Mouse (Mus musculus): ENCODE data around the gene Sept9.
"Not testable (repeated sequence)": the region's sequence is repeated elsewhere in the genome, so short reads cannot be mapped to it uniquely, and the experiment has no call there.

The Sept9 gene

DNA sequence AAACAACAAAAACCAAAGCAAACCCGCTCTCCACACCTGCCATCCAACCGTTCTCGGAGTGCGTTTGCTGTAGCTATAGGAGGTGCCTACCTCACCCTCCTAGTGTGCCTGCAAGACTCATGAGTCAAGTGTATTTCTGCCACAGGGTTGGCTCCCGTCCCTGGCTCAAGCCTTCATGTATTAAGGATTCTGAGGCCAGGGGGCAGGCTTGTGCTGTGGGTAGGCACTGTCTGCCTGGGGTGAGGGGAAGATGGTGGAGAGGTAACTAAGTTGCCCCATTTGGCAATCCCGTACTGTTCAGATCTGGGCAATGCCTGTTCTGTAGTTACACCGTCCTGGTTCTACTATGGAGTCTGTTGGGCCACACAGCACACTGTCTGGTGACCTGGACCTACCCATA lies 114.6 kb downstream of the Sept9 start:
- DNase-seq: no peak

DNA sequence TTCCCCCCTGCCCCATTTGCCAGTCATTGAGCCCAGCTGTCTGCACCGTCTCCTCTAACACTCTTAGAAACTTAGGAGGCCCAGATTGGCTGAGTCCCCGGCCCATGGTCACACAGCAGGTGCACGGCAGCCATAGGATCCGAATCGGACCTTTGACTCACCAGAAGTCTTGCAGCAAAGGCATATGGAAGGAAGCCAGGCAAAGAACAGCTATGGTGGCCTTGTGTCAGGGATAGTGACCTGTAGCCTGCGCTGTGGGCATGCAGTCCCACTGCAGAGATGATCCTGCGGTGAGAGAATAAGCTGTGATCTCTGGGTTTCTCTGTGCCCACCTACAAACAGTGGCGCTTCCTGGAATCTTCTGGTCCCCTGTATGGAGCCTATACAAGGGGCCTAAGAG lies 115.1 kb downstream of the Sept9 start:
- DNase-seq: no peak

DNA sequence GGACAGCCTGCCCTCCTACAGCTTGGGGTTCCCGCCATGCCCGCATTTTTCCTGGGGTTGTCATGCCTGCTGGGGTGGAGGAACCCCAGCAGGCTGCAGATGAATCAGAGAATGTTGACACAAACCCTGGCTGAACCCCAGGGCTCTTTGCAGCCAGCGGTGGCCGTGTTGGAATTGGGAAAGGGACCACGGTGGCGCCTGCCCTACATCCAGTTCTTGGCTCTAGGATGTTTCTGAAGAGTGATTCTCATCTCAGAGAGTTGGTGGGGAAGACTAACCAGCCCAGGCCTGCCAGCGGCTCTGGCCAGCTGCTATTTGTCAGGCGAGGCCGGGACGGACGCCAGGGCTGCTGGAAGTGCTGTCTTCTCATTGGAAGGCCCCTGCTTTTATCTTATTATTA lies 115.8 kb downstream of the Sept9 start:
- DNase-seq: no peak

DNA sequence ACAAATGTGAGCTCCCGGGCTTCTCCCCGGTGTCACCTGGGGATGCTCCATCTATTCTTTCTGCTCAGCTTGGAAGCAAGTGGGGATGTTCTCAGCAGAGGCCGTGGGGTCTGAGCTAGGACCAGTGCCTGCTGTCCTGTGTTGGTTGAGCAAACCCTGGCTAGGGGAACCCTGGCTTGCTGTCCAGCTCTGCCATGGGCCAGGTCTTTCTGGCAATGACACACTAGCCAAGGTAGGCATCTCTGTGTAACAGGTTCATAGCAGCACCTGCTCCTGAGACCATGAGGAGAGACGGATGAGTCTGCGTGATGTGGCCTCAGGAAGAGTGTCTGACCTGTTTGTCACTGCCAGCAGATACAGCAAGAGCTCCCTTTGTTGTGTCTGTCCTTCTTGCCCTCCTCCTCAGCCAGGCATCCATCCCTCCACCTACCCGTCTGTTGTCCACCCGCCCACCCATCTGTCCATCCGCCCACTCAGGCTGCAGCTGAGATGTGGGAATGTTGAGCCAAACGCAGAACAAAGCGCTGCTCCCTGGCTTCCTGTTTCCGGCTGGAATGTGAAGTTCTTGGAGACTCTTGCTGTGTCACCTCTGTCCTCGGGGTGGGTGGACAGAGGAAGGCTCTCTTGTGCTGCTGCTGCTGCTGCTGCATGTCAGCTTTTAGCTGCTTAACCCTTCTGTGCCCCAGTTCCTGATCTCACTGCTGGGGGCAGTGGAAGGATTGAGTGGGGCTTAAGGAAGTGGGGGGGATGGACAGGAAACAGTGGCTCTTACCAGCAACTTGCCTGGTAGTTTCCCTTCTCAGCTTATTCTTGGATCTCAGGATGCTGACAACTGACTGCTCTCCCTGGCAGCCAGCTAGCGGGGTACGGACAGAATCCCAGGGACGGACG lies 117.2 kb downstream of the Sept9 start:
- no peak for DNase-seq

DNA sequence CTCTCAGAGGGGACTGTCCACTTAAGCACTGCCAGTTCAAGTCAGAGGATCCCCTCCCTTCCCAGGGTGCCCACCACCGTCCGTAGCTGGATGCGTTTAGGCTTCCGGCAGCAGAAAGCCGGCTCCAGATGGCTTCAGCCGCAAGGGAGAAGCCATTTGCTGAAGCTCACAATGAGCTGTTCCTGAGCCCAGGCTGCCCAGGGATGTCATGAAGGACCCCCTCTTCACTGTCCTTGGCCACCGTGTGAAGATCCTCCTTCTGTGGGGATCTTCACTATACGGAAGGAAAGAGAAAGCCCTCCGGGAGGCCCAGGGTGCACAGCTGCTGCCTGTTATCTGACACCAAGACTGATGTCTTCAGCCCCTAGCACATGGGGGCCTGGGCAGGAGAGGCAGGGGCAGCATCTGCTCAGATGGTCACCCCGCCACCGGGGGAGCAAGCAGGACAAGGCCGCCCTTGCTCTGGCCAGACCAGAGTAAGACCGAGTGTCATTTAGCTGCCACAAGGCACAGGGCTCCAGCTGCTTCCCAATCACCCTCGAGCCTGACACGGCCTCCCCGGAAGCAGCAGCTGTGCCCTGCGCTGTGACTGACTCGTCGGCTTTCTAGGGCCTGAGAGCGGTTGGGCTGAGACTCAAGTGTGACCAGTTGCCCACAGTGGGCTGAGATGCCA lies 118.1 kb downstream of the Sept9 start:
- DNase-seq: peak; percentile 49

DNA sequence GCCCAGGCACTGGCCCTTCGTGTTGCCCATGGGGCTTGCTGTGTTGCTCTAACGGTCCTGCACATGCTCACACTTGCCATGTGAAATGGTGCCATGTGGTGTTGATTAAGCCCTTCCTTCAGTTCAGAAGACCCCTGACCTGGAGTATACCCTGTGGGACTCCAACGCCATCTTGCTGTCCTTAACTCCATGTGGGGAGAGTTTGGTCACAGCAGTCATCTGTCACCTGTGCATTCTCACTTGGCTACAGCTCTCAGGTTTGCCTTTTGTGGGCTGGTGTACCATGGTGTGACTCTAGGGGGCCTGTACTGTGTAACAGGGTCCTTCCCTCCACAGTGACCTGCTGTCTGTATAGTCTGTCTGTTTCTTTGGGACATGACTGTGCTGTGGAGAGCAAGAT lies 118.7 kb downstream of the Sept9 start:
- no peak for DNase-seq

DNA sequence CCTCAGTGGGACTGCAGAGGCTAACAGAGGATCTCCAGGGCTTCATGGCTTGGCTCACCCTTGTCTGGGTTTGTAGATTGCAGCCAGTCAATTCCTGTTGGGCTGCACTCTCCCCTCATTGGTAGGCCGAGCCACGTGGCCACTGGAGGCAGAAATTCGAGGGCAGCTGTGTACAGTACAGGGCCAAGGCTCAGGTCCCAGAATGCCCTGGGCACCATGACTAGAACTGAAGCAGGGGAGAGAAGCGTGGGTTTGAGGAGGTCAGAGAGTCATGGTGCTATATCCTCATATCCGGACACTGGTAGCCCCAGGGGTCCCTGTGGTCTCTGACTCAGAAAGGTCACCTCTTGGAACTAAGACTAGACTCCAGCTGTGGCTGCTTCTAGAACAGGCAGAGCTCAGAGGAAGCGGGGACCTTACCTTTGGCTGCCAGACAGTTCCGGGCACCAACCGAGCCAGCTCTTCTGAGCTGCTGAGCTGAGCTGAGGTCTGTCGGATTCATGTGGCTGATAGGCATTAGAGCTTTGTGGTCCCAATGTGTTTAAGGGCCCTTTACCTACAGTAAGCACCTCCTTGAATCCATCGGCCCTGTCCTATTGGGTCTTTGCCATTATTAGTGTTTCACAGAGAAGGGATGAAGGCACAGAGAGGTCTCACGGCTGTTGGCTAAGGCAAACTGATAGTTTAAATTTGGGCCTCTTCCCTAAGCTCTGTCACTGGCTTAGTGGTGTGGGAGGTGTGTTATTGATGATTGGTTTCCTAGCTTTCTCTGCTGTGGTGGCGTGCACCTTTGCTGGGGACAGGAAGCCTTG lies 119.5 kb downstream of the Sept9 start:
- DNase-seq: peak; percentile 55

DNA sequence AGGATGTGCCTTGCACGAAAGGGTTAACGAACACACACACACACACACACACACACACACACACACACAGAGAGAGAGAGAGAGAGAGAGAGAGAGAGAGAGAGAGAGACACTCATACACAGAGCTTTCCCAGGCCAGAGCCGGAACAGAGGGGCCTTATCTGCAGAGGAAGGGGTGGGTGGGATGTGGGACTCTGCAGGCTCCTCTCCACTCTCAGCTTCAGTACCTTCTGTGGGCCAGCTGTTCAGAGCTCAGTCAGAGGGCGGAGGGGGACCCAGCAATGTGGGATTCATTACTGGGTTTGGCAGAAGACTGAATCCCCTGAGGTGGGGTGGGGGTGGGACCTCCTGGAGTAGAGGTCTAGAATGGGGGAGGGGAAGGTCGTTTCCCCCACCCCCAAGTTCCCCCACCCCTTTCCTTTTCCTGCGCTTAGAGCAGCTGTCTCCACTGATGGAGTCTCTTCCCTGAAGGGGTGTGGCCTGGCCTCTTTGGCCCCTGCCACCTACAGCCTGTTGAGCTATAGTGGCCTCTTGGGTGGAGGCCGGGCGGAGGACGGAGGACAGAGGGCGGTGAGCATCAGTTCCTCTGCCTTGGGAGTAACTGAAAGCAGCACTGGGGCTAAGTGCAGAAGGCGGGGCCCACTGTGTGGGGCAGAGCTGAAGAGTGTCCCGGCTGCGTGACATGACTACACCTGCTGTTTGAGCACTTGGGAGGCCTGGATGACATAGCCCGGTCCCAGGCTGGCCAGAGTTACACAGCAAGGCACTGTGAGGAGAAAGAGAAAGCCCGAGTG lies 120.3 kb downstream of the Sept9 start:
- peak; percentile 74 for DNase-seq

DNA sequence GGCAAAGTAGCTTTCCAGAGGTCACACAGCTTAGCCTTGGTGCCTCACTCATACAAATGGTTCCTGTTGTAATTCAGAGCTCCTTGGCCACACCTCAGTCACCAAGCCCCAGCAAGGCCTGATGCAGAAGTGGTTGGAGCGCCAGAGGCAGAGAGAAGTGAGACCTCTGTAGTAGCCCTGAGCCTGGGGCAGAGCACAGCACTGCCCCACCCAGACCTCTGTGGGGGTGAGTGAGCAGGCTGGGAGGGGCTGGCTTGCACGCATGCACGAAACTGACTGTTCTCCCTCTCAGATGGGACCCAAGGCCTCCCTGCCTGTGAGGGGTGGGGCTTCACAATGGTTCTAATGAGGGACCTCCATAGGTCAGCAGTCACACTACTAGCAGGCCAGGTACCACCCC lies 121.0 kb downstream of the Sept9 start:
- peak; percentile 56 for DNase-seq

DNA sequence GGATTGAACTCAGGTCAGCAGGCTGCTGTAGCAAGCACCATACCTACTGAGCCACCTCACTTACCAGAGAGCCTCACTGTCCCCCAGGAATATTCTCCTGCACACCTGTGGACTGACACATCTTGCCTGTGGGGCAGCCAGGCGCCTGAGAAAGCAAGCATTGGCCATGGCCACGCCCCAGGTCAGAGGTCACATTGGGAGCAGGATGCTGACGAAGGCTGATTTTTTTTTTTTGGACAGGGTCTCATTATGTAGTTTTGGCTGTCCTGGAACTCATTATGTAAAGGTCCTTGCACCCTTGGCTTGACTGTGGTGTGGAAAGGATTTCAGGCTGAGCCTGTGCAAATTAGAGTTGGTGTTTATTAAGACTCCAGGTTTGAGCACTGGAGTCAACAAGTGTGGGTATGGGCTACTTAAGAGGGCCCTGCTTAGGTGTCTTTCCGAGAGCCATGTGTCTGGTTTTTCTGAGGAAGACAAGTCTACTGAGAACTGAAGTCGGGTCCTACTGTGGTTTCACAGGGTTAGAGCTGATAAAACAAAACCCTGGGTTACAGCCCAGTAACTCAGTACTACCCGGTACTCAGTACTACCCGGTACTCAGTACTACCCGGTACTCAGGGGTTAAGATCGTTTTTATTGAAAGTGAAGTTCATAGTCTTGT lies 122.0 kb downstream of the Sept9 start:
- DNase-seq: no peak

DNA sequence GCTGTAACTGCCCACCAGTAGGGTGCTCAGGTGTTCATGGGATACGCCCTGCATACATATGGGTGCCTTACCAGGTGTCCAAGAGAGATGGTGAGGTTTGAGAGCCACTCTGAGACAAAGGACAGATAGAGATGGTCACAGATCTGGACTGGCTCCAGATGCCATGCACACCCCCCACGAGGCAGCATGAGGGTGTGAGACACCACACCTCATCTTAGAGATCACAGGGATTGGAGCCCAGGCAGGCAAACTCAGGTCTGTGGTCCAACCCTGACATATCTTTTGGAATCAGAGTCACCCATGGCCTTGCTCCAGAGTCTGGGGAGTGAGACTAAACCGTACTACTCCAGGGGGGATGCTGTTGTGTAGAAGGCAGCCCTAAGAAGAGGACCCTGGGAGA lies 122.8 kb downstream of the Sept9 start:
- no peak for DNase-seq

DNA sequence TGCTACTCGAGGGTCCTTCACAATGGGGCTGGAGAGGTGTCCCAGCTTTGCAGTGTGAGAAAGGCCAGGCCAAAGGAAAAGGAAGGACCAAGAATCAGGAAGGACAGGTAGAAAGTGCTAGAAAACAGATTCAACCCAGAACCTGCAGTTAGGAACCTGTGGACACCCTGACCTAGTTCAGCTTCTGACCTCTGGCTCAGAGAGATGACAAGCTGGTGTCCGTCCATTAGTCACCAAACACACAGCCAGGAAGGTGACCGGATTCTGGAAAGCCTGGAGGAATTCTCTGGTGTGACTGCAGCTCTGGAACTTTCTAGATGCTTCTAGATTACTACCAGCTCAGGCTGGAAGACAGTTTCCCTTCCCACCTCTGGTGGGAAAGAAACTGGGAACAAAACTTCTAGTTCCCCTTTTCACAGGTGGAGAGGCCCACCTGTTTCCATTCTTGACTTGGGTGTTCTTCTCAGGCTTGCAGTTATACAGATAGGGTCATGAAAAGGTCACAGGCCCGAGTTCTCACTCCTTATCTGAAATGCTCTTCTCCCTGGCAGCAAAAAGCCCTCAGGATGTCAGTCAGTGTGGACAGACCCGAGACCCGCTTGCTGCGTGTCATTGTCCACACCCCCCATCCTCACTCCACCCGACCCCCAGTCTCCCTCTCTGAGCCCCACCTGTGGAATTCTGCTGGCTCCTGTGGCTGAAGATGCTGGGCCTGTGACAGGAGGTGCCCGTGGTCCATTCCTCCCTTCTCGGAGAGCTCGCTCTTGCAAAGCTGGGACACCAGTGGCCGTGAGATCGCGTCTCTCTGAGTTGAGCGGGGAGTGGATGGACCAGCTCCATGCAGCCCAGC lies 123.5 kb downstream of the Sept9 start:
- no peak for DNase-seq

DNA sequence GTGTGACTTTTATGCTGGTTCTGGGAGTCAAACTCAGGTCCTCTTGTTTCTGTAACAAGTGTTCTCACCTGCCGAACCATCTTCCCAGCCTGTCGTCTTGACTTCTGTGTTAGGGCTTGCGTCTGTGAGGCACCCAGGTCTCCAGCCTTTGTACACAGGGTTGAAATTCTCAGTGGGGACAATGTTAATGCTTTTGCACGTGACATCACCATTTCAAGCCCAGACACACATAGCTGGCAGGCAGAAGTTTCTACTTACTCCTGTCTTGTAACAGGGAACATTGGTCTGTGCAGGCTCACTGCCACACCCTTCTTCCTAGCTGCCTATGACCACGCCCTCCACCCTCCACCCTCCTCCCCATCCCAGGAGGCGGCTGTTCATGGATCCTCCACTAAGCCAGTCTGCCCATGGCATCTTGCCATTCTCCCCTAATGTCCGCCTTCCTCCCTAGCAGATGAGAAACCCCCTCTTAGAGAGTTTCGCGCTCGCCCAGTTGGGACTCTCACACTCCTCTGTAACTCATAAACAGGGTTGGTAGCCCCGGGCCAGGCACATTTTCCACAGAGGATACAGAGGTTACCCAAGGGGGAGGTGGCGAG lies 124.6 kb downstream of the Sept9 start:
- DNase-seq: peak; percentile 60

DNA sequence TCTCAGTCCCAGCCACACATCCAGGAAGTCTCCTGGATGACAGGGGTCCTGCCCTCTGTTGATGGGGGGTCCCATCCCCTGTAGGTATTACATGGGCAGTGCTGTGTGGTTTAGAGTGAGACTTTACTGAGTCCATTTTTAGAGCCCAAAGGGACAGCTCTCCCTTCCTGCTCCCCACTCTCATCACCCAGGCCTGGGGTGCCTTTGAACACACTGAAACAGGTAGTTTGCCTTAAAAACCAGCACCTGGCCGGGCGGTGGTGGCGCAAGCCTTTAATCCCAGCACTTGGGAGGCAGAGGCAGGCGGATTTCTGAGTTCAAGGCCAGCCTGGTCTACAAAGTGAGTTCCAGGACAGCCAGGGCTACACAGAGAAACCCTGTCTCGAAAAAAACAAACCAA lies 125.3 kb downstream of the Sept9 start:
- not testable (repeated sequence) for DNase-seq

DNA sequence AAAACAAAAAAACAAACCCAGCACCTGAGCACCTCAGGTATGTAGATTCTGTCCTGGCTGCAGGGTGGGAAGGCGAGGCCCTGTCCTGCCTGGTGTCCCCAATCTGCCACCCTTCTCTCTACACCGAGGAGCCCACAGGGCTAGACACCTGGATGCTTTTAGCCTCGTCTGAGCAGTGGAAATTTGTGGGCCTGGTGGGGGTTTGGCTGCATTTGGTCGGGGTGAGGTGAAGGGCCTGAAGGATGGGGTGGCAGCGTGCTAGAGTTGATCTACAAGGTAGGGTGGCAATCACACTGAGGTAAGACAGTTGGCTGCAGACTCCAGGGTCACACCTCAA lies 125.6 kb downstream of the Sept9 start:
- DNase-seq: no peak

DNA sequence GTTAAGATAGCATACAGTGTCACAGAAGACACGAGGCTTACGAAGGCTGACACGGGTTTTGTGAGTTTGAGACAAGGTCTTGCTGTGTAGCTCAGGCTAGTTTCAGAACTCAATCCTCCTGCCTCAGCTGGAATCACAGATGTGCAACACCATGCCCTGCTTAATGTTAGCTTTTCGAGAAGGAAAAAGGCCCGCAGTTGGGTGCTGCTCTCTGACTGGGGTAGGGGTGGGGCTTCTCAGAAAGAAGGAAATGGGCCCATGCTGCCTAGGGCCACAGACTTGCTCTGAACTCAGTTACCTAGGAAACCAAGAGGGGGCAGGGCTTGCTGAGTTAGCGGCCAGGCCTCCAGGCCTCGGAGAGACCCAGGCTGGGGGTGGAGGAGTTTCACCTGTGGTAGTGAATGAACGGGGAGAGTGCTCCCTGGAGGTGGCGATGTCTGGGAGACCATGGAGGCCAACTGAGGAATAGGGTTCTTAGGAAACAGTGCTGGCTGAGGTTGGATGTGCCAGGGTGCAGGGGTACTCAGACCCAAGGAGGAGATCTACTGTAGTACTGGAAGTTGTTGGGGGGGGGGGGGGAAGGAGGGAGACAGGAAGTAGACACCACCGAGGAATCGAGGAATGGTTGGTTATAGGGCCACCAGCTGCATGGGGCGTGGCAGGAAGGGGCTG lies 126.1 kb downstream of the Sept9 start:
- peak; percentile 71 for DNase-seq

DNA sequence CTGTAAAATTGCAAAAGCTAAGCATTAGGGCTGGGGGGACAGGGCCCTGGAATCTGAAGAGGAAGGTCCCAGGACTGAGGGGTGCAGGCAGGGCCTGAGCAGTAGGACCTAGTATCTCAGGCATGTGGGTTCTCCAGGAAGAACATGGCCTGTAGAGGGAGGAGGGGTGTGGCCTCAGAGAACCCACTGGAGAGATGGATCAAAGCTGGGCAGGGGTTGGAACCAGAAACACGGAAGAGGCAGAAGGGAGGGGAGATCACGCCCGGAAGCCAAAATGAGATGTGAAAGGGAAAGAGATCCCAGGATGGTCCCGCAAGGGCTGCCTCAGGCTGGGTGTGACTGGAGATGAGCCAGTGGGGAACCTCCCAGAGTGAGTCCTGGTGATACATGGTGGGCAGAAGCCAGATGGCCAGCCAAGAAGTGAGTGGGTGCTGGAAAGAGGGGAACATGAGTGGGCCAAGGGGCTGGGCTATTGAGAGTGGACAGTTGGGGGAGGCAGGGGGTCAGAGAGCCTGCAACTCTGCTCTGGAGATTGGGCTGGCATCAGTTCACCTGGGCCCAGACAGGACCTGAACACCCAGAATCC lies 126.8 kb downstream of the Sept9 start:
- no peak for DNase-seq

DNA sequence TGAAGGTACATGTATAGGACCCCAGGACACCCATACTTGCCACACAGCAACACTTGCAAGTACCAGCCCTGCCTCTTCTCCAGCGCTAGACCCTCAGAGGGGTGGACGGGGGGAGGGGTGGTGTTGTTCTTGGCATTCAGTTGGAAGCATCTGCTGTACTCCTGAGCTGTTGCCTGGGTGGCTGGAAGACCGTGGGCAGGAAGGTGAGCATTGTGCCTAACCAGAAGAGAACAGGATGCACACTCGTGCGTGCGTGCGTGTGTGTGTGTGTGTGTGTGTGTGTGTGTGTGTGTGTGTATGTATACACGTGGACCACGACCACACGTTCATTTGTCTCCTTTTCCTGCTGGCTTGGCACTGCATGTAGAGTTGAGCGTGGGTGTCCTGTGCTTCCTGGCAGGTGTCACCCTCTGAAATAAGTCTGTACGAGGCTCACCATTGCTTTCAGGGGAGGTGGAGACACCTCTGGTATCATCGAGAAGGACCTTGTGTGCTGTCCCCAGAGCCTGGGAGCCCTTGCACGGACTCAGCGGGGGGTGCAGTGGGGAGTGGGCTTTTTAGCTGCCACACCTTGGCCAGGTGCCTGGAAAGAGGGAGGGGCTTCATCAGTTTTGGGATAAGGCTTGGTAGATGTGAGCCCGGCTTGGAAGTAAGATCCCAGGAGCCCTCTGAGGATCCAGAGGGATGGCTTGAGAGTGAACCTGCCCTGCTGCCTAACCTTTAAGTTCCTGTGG lies 127.6 kb downstream of the Sept9 start:
- no peak for DNase-seq

DNA sequence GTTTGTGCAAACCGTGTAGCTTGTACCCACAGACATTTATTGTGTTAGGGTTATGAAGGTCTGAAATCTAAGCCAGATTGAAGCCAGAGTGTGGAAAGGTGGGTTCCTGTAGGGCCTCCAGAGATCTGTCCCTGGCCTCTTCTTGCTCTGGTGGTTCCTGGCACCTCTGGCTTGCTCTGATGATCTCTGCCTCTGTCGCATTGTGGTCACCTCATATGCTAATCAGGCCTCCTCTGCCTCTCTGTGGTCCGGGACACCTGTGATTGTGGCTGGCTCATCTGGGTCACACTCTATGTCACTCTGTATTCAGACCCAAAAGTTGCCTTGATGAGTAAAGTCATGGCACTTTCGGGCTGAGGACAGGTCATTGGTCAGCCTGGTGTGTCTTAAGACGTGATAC lies 128.2 kb downstream of the Sept9 start:
- no peak for DNase-seq
